Mouse (Mus musculus): ENCODE measurements around the gene Pi16. TPM values are rescaled to one million over a fixed set of nuclear protein-coding genes. Genes with fewer than 3 reads are reported as not detected.
A peak's percentile ranks its signal among the peaks of the same experiment; 100 is the strongest.
"Not testable (repeated sequence)": the region's sequence is repeated elsewhere in the genome, so short reads cannot be mapped to it uniquely, and the experiment has no call there.

Pi16 gene
- 0.34 and 0.35 TPM in 2 replicates for polyA plus RNA-seq (2016; fragmentation: Nextera tagmentation; extraction: Ambion mirVana)

DNA sequence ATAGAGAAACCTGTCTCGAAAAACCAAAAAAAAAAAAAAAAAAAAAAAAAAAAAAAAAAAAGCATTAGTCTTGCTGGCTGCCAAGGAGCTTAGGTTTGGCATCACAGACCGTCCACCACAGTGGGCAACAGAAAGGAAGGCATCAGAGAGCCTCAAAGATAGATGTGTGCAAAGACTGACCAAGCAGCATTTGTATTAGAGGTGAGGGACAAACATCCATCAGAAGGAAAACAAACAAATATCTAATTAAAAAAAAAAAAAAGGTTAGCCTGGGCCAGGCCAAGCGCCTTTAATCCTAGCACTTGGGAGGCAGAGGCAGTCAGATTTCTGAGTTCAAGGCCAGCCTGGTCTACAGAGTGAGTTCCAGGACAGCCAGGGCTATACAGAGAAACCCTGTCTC is at the start of gene Pi16:
Gene Pi16 (plus strand): TSS at position 301 of the 400 bp plus-strand sequence.
- H3K4me1 ChIP-seq, result peaks cover 43% of the 10 kb centered on the region
- DNase-seq (ENCODE audit: low spot score); H3K9me3 ChIP-seq (replicated peaks); H3K36me3 ChIP-seq; H3K4me3 ChIP-seq: not testable (repeated sequence)
- WGBS, result 92% methylated on average over 3 of the region's 3 CpGs
- peaks cover 40% of the 10 kb centered on the region for H3K27me3 ChIP-seq (ENCODE audit: low read depth, poor library complexity, severe bottlenecking)
- peak within 1 kb of the TSS; percentile 70 for H3K27ac ChIP-seq

GRCm38 (mm10) chr17:29267931-29268681 is 49.4 kb upstream of the Pi16 start:
- peak overlapping the region; percentile 95 for H3K27ac ChIP-seq
- 64% methylated on average over 6 of the region's 6 CpGs for WGBS

DNA sequence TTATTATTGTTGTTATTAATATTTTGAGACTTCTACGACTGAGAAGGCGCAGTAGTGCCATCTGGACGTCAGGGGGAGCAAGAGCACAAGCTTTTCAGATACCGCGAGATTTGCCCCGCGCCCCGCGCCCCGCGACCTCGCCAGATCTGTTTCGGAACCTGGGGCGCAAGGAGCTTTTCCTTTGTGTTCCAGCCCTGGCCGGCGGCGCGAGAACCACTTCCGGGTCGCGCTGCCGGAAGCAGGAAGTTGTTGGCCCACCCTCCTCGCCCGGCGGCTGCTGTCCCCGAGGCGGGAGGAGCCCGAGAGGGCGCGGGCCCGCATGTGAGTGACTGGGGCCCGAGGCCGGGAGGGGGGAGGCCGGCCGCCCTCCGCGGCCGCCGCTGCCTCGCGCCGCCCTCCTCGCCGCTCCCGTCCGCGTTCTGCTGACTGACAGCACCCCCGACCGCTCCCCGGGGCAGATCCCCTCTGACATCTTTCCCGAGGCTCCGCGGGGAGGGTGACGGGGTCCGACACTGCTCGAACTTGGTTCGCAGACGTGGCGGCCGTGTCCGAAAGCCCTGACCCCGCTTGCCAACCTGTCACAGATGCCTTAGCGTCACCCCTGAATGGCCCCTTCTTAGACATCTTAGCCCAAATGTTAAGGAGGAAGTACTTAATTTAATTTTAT is 48.7 kb upstream of the Pi16 start, which contains the start of gene BC004004:
Gene BC004004 (plus strand): TSS at position 107 of the 667 bp plus-strand sequence.
- under 1% methylated on average over 63 of the region's 63 CpGs for WGBS
- peak; percentile 99 for DNase-seq (ENCODE audit: low spot score)

More at GRCm38 (mm10) chr17:29267931-29268681, 49.4 kb upstream of the Pi16 start:
- no peak for DNase-seq (ENCODE audit: low spot score)
- H3K4me1 ChIP-seq, result peaks cover 18% of the 10 kb centered on the region
- H3K27me3 ChIP-seq (ENCODE audit: low read depth, poor library complexity, severe bottlenecking), result no peaks in the 10 kb centered on the region
- no peaks in the 10 kb centered on the region for H3K9me3 ChIP-seq (replicated peaks)
- no peaks in the 10 kb centered on the region for H3K36me3 ChIP-seq
- peak overlapping the region; percentile 97 for H3K4me3 ChIP-seq

DNA sequence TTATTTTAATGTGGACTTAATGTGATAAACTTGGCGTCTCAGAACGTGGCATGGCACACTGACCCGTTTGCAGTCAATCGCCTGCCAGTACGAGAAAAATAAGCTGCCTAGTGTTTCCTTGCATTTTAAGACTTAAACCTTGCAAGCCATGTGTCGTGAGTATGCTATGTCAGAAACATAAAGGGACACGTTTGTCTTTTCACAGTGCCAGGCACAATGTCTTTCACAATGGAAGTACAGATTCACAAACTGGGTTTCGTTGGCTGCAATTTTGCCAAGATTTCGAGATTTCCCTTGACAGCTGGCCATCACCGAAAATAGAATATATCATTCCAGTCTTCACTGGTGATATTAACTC is 48.2 kb upstream of the Pi16 start:
- H3K4me3 ChIP-seq, result peak overlapping the region; percentile 97
- no peaks in the 10 kb centered on the region for H3K9me3 ChIP-seq (replicated peaks)
- H3K27ac ChIP-seq, result peak overlapping the region; percentile 95
- WGBS, result 28% methylated on average over 10 of the region's 10 CpGs
- H3K4me1 ChIP-seq, result peaks cover 20% of the 10 kb centered on the region
- H3K27me3 ChIP-seq (ENCODE audit: low read depth, poor library complexity, severe bottlenecking), result no peaks in the 10 kb centered on the region
- no peaks in the 10 kb centered on the region for H3K36me3 ChIP-seq
- DNase-seq (ENCODE audit: low spot score), result no peak

More for the DNA sequence above, 48.7 kb upstream of the Pi16 start, which contains the start of gene BC004004:
- Histone ChIP-seq H3K4me3 (peak within 1 kb of the TSS; percentile 97), H3K27me3 (ENCODE audit: low read depth, poor library complexity, severe bottlenecking) (no peaks in the 10 kb centered on the region), H3K4me1 (peaks cover 18% of the 10 kb centered on the region), H3K27ac (peak within 1 kb of the TSS; percentile 95), H3K36me3 (no peaks in the 10 kb centered on the region), H3K9me3 (replicated peaks) (no peaks in the 10 kb centered on the region)

DNA sequence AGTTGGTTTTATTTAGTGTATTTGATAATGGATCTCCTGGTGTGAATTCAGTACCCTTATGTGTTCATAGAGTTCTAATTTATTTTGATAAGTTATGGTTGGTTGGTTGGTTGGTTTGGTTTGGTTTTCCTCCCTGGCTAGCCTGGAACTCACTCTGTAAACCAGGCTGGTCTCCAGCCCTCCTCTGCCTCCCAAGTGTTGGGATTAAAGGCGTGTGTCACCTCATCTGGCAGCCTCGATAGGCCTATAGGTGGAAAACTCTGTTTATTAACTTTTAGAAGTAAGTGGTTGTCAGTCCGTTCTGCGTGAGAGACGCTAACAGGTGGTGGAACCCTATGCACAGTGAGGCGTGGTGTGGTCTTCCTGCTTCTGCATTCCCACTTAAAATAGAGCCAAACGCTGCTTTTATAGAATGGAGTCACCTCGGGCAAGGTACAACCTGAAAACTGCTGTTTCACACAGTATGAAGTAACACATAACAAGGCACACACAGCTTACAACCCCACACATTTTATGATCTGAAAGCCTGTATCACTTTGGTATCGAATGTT is 47.3 kb upstream of the Pi16 start:
- Histone ChIP-seq H3K9me3 (replicated peaks) (no peaks in the 10 kb centered on the region), H3K27me3 (ENCODE audit: low read depth, poor library complexity, severe bottlenecking) (no peaks in the 10 kb centered on the region), H3K27ac (no peak overlapping the region), H3K36me3 (no peaks in the 10 kb centered on the region), H3K4me3 (peak overlapping the region; percentile 97; the same call in 1 of the 2 replicates), H3K4me1 (peaks cover 17% of the 10 kb centered on the region)
- no peak for DNase-seq (ENCODE audit: low spot score)
- WGBS, result 96% methylated on average over 9 of the region's 9 CpGs

- 93% methylated on average over 7 of the region's 7 CpGs for WGBS
- Histone ChIP-seq H3K4me3 (no peak overlapping the region), H3K9me3 (replicated peaks) (no peaks in the 10 kb centered on the region), H3K27ac (no peak overlapping the region), H3K36me3 (no peaks in the 10 kb centered on the region), H3K27me3 (ENCODE audit: low read depth, poor library complexity, severe bottlenecking) (no peaks in the 10 kb centered on the region), H3K4me1 (peaks cover 23% of the 10 kb centered on the region)
- no peak for DNase-seq (ENCODE audit: low spot score)
These were observed 44.3 kb upstream of the Pi16 start for GRCm38 (mm10) chr17:29273156-29273555.

DNA sequence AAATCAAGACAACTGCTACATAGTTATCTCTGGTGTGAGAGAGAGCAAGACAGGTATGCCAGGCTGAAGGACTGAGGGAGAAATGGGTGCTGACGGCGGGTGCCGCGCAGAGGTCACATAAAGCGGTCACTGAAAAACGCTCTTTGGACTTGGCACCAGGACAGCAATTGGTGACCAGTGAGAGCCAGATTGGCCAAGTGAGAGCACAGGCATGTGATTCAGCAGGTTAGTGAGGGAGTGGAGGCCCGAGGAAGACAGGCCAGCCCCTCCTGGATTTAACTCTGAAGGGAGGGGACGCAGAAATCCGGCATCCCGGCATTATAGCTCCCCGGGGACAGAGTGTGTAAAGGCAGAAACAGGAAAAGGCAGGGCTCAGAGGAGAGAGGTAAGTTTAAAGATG is 43.6 kb upstream of the Pi16 start:
- H3K4me1 ChIP-seq, result peaks cover 21% of the 10 kb centered on the region
- H3K4me3 ChIP-seq, result no peak overlapping the region
- H3K9me3 ChIP-seq (replicated peaks), result no peaks in the 10 kb centered on the region
- no peak overlapping the region for H3K27ac ChIP-seq
- no peaks in the 10 kb centered on the region for H3K36me3 ChIP-seq
- H3K27me3 ChIP-seq (ENCODE audit: low read depth, poor library complexity, severe bottlenecking), result no peaks in the 10 kb centered on the region
- no peak for DNase-seq (ENCODE audit: low spot score)
- WGBS, result 90% methylated on average over 11 of the region's 11 CpGs

GRCm38 (mm10) chr17:29280422-29280821 is 37.1 kb upstream of the Pi16 start:
- no peaks in the 10 kb centered on the region for H3K9me3 ChIP-seq (replicated peaks)
- H3K4me1 ChIP-seq, result peaks cover 7% of the 10 kb centered on the region; the same call in 1 of the 2 replicates
- H3K36me3 ChIP-seq, result peaks cover 36% of the 10 kb centered on the region
- 92% methylated on average over 5 of the region's 5 CpGs for WGBS
- no peak overlapping the region for H3K4me3 ChIP-seq
- no peak for DNase-seq (ENCODE audit: low spot score)
- no peaks in the 10 kb centered on the region for H3K27me3 ChIP-seq (ENCODE audit: low read depth, poor library complexity, severe bottlenecking)
- H3K27ac ChIP-seq, result no peak overlapping the region

DNA sequence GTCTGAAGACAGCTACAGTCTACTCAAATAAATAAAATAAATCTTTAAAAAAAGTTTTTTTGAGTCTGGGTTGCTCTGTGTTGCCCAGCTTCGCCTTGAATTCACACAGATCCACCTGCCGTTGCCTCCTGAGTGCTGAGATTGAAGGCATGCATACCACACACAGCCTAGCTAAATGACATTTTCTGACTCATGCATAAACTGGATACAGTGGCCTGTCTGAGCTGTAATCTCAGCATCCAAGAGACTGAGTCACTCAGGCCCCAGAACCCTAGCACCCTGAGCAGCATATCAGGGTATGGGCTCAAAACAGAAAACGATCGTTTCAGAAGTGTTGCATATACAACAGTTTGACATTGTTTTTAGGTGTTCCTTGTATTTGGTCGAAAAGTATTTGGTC is 35.9 kb upstream of the Pi16 start:
- Histone ChIP-seq H3K36me3 (peaks cover 45% of the 10 kb centered on the region), H3K27ac (no peak overlapping the region), H3K4me1 (peaks cover 7% of the 10 kb centered on the region; the same call in 1 of the 2 replicates), H3K27me3 (ENCODE audit: low read depth, poor library complexity, severe bottlenecking) (no peaks in the 10 kb centered on the region), H3K9me3 (replicated peaks) (0 out of 2 replicates have a peak, but pooled peaks cover 2% of the 10 kb centered on the region), H3K4me3 (no peak overlapping the region)
- DNase-seq (ENCODE audit: low spot score), result no peak
- WGBS, result 89% methylated on average over 5 of the region's 5 CpGs

DNA sequence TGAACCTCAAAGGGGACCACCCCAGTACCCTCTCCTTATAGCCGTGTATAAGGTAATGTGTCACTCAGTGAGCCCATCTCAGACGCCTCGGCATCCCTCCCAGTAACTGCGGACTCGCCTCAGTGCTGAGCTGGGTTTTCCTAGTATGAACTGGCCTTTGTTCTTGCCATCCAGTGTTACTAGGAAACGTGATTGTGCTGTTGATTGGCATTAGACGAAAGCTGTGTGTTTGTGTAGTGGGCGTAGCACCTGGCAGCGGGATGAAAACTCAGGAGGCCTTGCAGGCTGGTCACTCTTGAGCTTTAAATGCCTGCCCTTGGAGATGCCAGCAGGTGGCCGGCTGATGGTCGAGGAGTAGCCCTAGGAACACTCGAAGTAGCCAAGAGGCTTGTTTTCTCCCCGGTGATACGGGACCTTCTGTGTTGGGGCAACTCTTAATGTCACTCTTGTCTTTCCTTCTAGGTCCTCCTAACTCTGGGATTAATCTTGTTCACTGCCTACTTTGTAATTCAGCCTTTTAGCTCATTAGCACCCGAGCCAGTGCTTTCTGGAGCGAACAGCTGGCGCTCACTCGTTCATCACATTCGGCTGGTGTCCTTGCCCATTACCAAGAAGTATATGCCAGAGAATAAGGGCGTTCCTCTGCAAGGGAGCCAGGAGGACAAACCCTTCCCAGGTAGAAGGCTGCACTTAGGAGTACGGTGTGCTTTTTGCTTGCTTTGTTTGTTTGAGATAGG is 35.1 kb upstream of the Pi16 start:
- Histone ChIP-seq H3K4me1 (no peaks in the 10 kb centered on the region), H3K36me3 (peaks cover 46% of the 10 kb centered on the region), H3K27ac (no peak overlapping the region), H3K27me3 (ENCODE audit: low read depth, poor library complexity, severe bottlenecking) (no peaks in the 10 kb centered on the region), H3K9me3 (replicated peaks) (0 out of 2 replicates have a peak, but pooled peaks cover 2% of the 10 kb centered on the region), H3K4me3 (no peak overlapping the region)
- WGBS, result 90% methylated on average over 21 of the region's 21 CpGs
- no peak for DNase-seq (ENCODE audit: low spot score)

- peaks cover 35% of the 10 kb centered on the region for H3K36me3 ChIP-seq
- WGBS, result 87% methylated on average over 7 of the region's 7 CpGs
- no peak for DNase-seq (ENCODE audit: low spot score)
These were observed 25.7 kb upstream of the Pi16 start for GRCm38 (mm10) chr17:29291793-29292192.

DNA sequence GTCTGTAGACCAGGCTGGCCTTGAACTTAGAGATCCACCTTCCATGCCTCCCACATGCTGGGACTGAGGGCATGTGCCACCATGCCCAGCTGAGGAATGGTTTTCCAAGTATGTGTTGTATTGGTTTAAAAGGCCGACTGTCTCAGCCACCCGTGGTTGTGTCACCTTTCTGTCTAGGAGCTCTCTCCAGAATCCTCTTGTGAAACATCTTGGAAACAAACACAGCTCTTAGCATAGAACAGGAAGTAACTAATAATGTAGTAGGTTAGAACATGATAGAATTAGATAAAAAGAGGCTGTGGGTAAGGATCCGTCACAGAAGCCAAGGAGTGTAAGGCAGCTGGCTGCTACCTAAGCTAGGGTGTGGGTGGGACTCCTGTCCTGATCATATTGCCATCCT is 24.5 kb upstream of the Pi16 start:
- WGBS, result 86% methylated on average over 3 of the region's 3 CpGs

More at GRCm38 (mm10) chr17:29291793-29292192, 25.7 kb upstream of the Pi16 start:
- Histone ChIP-seq H3K4me1 (peaks cover 14% of the 10 kb centered on the region), H3K9me3 (replicated peaks) (no peaks in the 10 kb centered on the region), H3K27me3 (ENCODE audit: low read depth, poor library complexity, severe bottlenecking) (no peaks in the 10 kb centered on the region), H3K27ac (no peak overlapping the region), H3K4me3 (no peak overlapping the region)

More for the DNA sequence above, 24.5 kb upstream of the Pi16 start:
- no peak overlapping the region for H3K27ac ChIP-seq
- DNase-seq (ENCODE audit: low spot score), result no peak
- H3K4me3 ChIP-seq, result no peak overlapping the region
- H3K4me1 ChIP-seq, result peaks cover 25% of the 10 kb centered on the region
- H3K36me3 ChIP-seq, result peaks cover 40% of the 10 kb centered on the region
- no peaks in the 10 kb centered on the region for H3K27me3 ChIP-seq (ENCODE audit: low read depth, poor library complexity, severe bottlenecking)
- H3K9me3 ChIP-seq (replicated peaks), result no peaks in the 10 kb centered on the region

Measured in limb, embryonic 10.5 days (tissue).